Mouse (Mus musculus): ENCODE data around the gene Gm49394. TPM values are rescaled to one million over a fixed set of nuclear protein-coding genes. Genes with fewer than 3 reads are reported as not detected.

The Gm49394 gene
- not detected for total RNA-seq (2021)

- DNase-seq = peak in 1 of 2 experiments; percentile 2
- intact Hi-C loops (cut with DNase I) = loop anchor here (2.0 to 5.0 kb wide), 2 partner anchors 147 to 188 kb away; no protein-coding TSS in a partner anchor
Observed at GRCm38 (mm10) chr7:142669751-142670625, at the start of gene Gm49394. Gm49394 (minus strand) TSS chr7:142669942.

DNA sequence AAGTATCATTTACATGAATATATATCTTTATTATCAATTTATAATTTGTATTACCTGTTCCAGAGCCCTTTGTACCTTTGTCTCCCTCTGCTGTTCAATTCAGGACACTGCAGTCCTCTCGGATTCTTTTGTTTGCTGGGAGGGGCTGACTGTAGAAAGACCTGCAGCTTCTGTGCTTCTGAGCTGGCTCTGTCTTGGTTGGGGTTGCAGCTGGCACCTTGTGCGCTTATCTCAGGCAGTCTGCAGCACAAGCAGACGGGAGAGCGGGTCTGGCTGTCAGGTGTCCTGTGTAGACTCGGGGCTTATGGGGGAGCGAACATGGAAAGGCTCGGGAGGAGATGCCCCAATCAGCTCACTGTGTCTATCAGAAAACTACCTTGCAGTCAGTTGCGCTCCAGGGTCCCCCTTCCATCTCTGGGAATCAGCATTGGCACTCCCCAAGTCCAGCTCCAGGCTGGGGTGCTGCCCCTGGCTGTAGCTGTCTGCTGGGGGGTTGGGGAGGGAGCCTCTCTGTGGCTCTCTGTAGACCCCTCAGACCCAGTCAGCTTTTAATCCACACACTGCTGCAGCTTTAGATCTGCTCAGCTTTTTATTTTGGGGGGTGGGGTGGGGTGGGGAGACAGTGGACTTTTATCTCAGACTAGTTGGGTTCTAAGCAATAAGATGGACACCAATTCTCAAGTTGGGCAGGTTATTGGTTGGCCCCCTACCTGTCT, 45.2 kb upstream of the Gm49394 start:
- peak; percentile 51 to 67 for DNase-seq
- intact Hi-C loops (cut with DNase I) = loop anchor here (1.0 kb wide), 1 partner anchor 105 kb away; no protein-coding TSS in a partner anchor

GRCm38 (mm10) chr7:142706873-142707272, 37.1 kb upstream of the Gm49394 start:
- DNase-seq = no peak
- intact Hi-C loops (cut with DNase I) = no loop called here

- intact Hi-C loops (cut with DNase I) = no loop called here
- DNase-seq = peak; percentile 80 to 83
Observed at GRCm38 (mm10) chr7:142699334-142699860, 29.7 kb upstream of the Gm49394 start.

GRCm38 (mm10) chr7:142678611-142679010, 8.9 kb upstream of the Gm49394 start:
- peak; percentile 76 for DNase-seq
- intact Hi-C loops (cut with DNase I) = no loop called here

- DNase-seq = peak; percentile 67 to 79
- intact Hi-C loops (cut with DNase I) = loop anchor here (1.0 to 2.0 kb wide), 3 partner anchors 235 to 358 kb away; partner anchors contain the start of gene Tnni2
Observed at GRCm38 (mm10) chr7:142675644-142676043, 5.9 kb upstream of the Gm49394 start.

DNA sequence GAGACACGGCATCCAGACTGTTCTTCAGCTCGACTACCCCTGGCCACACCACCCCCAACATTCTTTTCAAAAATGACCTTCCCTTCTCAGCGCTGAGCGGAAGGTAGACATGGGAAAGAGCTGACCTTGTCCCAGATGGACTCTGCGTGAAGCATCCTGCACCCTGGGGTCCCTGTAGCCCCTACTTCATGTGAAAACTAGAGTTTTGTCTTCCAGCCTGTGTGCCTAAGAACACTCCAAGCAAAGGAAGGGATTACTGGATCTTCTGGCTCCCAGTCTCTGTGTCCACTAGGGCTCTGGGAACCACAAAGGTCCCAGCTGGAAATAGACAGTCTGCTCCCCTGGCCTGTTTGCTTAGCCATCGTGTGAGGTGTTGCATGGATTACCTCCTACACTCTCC, 5.4 kb upstream of the Gm49394 start:
- intact Hi-C loops (cut with DNase I) = loop anchor here (2.0 kb wide), 2 partner anchors 234 to 340 kb away; partner anchors contain the start of gene Tnni2
- DNase-seq = no peak

- intact Hi-C loops (cut with DNase I) = loop anchor here (1.0 to 5.0 kb wide), 4 partner anchors 62 to 237 kb away; partner anchors contain the start of gene Syt8
- DNase-seq = peak; percentile 52 to 73
Observed at GRCm38 (mm10) chr7:142672120-142672519, 2.4 kb upstream of the Gm49394 start.

GRCm38 (mm10) chr7:142671067-142671466, 1.3 kb upstream of the Gm49394 start:
- intact Hi-C loops (cut with DNase I) = loop anchor here (2.0 to 5.0 kb wide), 2 partner anchors 148 to 189 kb away; no protein-coding TSS in a partner anchor
- DNase-seq = no peak

DNA sequence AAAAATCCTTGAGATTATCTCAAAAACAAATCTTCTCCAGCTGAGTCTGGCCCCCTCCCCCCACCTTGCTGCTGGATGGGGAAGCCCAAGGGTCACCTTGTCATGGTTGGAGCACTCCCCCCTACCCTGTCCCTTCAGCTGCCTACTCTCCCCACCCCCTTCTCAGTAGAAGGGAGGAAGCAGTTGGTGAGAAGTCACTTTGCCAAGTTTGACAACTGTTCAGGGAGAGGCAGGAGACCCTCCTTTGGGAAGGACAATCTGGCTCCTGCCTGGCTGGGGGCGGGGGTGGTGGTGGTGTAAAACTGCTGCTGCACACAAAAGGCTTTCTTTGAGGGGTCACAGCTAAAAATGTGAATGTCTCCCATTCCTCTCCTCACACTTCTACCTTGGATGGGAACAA, 1.4 kb downstream of the Gm49394 start:
- intact Hi-C loops (cut with DNase I) = no loop called here
- no peak for DNase-seq

DNA sequence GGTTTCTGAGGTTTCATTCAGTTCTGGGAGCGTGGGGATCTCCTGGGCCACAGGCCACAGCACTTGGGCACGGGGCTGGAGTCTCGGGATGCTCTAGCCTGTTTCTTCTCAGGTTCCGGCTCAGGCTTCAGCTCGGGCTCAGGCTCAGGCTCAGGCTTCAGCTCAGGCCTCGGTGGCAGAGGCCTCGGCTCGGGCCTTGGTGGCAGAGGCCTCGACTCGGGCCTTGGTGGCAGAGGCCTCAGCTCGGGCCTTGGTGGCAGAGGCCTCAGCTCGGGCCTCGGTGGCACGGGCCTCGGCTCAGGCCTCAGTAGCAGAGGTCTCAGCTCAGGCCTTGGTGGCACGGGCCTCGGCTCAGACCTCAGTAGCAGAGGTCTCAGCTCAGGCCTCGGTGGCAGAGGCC, 2.2 kb downstream of the Gm49394 start:
- intact Hi-C loops (cut with DNase I) = no loop called here
- no peak for DNase-seq

DNA sequence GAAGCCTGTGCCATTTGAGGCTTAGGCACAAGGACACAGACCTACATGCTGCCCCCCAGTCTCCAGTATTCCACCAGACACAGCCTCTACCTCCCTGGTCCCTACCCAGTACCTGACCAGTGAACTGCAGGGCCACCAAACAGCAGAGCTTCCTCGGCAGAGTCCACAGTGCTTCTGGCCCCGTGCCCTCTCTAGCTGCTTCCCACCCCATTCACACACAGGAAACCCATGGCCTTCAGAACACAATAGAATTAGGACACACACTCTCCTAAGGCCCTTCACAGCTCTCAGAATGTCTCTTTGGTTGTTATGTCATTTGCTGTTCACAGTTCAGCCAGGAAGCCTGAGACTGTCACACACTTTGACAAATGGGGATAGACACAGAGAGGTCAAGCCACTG, 3.1 kb downstream of the Gm49394 start, which contains the start of gene Igf2:
TSS of gene Igf2 (minus strand) at position 158 of the 400 bp plus-strand sequence.
- DNase-seq = peak; percentile 37 to 53

GRCm38 (mm10) chr7:142666109-142666508, 3.6 kb downstream of the Gm49394 start:
- DNase-seq = peak in 1 of 2 experiments; percentile 0
- intact Hi-C loops (cut with DNase I) = no loop called here

More for the DNA sequence above, 3.1 kb downstream of the Gm49394 start, which contains the start of gene Igf2:
- intact Hi-C loops (cut with DNase I) = no loop called here

DNA sequence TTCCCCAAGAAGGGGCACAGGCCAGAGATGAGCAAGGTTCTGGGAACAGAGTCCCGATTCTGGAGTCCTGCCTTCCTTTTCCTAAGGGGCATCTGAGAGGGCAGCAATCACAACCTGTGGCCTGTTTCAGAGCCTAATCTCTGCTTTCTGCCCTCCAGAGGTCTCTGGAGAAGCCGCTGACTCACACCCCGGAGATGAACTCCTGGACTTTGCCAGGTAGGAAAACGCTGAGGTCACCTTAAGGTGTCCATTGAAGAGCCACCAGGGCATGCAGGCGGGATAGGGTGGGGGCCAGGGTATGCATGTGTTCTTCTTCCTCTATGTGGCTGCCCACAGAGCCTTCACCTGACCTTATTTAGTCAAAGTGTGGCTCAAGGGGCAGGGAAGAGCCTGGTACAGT, 4.4 kb downstream of the Gm49394 start:
- intact Hi-C loops (cut with DNase I) = no loop called here

DNA sequence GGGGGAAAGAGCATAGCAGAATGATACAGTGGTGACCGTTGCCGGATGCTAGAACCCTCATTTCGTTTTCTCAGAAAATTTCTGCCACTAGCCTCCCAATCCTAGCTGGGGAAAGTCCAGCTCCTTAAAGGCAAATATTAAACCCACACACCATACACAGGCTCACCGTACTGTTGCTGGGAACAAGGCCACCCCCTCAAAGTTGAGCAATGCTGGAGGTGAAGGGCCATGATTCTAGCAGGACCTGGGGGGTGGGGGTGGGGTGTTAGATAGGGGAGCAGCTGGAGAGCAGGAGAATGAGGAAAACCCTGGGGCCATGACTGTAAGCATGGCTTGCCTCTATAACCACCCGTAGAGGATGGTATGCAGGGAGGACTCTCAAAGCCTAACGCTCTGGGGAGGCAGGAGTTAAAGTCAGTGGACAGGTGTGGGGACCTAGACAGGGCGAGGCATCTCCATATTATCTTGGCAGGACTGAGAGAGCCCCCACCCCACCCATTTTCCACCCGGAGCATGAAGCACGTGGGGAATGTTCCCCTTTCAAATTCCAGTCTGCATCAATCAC, 5.2 kb downstream of the Gm49394 start:
- no peak for DNase-seq
- intact Hi-C loops (cut with DNase I) = no loop called here

More for the DNA sequence above, 4.4 kb downstream of the Gm49394 start:
- DNase-seq = peak in 1 of 2 experiments; percentile 0

DNA sequence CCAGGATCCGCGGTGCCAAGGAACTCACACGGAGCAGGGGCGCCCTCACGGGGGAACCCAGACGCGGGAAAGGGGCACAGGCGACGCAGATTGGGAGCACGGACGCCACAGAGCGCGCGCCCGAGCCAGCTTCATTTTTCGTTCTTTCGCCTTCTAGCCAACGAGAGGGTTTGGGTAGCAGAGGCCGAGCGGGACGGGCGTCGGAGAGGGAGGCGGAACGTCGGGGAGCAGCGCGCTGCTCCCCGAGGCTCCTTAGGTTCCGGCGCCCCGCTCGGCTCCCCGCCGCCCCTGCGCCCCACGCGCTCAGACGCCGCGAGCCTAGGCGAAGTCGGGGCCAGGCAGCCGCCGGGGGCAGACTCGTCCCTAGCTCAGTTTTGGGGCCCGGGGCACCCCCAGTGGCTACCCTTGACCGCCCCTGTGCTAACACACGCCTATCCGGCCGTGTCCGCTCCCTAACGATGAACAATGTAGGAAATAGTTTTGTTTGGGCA, 5.8 kb downstream of the Gm49394 start:
- DNase-seq = peak; percentile 35 to 53
- intact Hi-C loops (cut with DNase I) = no loop called here

DNA sequence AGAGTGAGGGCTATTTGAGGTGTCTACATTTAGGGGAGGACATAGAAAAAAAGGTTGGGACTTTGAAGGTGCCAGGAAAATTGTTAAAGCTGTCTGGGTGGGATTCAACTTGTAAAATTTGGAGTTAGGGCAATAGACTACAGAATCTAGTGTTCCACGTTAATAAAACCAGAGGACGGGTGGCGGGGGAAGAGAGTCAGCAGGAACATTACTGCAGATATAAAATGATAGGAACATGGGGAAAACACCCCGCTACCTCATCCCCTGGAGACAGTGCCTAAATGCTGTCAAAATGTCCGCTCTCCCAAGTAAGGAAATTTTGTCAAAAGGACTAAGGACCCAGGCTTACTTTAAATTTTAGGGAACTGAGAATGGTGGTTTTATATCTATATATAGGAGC, 6.6 kb downstream of the Gm49394 start:
- no peak for DNase-seq
- intact Hi-C loops (cut with DNase I) = no loop called here

DNA sequence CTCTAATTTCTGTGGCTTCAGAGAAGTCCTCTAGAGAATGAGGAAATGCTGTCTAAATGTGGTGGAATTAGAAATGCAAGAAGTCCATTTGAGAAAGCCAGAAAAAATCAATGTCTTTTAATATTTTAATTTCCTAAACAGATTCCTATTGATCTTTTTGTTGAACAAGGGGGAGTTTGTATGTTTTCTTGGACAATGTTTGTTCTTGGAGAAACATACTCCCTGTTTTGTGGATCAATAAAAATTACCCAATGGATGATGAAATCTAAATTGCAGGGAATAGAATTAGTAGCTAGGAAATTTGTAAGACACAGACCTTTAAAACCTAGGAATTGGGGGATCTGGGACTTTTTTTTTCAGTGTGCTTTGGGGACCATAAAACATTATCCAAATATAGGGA, 7.9 kb downstream of the Gm49394 start:
- intact Hi-C loops (cut with DNase I) = no loop called here

GRCm38 (mm10) chr7:142661046-142661445, 8.7 kb downstream of the Gm49394 start:
- peak in 1 of 2 experiments; percentile 40 for DNase-seq
- intact Hi-C loops (cut with DNase I) = no loop called here

More for the DNA sequence above, 7.9 kb downstream of the Gm49394 start:
- no peak for DNase-seq

DNA sequence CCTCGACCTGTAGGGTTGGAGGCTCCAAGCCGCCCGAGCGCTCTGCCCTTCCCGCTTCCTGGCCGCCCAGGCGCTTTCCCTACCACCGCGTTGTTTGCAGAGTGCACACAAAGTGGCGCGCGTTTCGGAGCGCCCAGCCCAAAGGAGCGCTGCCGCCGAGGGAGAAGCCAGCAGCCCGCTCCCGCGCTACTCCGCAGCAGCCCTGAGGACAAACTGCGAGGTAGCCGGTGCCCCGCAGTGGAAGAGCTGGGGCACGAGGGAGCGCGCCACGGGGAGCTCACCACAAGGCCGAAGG, 9.1 kb downstream of the Gm49394 start:
- intact Hi-C loops (cut with DNase I) = no loop called here
- DNase-seq = peak in 1 of 2 experiments; percentile 57
